Mouse (Mus musculus) granulocyte monocyte progenitor cell, adult 5-6 weeks (primary cell): Measurements from ENCODE around the gene Gm13078. TPM values are rescaled to one million over a fixed set of nuclear protein-coding genes. Genes with fewer than 3 reads are reported as not detected.

ENCODE experiments used
- ATAC-seq: replicated peaks from 2 replicates; pipeline ENCODE4 v1.8.0; 2016; ENCODE audit warnings: mild to moderate bottlenecking, moderate TSS enrichment, inconsistent platforms; ENCODE audit not compliant: poor library complexity, severe bottlenecking
- total RNA-seq, 2 experiments: library from RNA; stranded (forward) in 1 of 2; stranded (reverse) in 1 of 2; fragments of 200-712, 200-1000 nt in 1 of 2; fragments of >200 nt in 1 of 2; fragmentation: Nextera tagmentation in 1 of 2; gene quantifications; 2 replicates each; pipeline ENCODE4 v1.2.3; 2014 to 2017

Gene Gm13078
- total RNA-seq (2014; fragmentation: Nextera tagmentation) (not detected in 2 replicates), total RNA-seq (2017) (not detected in 2 replicates)

- no peak for ATAC-seq
Observed at GRCm38 (mm10) chr4:143719155-143719554, at the start of gene Gm13078. TSS of gene Gm13078 (plus strand) at chr4:143719455.

DNA sequence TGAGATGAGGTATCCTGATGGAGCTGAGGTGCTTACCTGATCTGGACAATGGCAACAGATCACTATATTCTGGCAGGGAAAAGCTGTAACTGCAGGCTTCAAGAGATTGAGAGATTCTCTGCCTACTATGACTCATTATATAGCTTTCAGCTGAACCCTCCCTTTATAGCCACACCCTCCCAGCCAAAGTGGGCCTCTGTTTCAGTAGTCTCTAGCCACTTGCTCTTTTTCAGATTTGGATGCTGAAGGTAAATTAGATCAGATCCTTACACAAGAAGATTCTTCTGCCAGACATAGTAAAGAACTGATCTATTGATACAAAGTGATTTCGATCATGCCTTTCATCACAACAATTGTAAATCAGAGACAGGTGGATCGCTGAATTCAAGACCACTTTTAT, 16.6 kb upstream of the Gm13078 start, which contains the start of gene Gm13089:
Gm13089 (minus strand) TSS at position 101 of the 400 bp plus-strand sequence.
- no peak for ATAC-seq

Other genes with a start within 250 kb of the Gm13078 start
- gene Gm13043, start 208.1 kb upstream of the Gm13078 start, total RNA-seq (2014; fragmentation: Nextera tagmentation) = not detected in 2 replicates
- gene Gm13043, start 208.1 kb upstream of the Gm13078 start, total RNA-seq (2017) = not detected in 2 replicates
- gene Gm13040, start 183.5 kb upstream of the Gm13078 start, total RNA-seq (2014; fragmentation: Nextera tagmentation) = not detected in 2 replicates
- gene Gm13040, start 183.5 kb upstream of the Gm13078 start, total RNA-seq (2017) = not detected in 2 replicates
- gene BC080695, start 167.8 kb upstream of the Gm13078 start, total RNA-seq (2014; fragmentation: Nextera tagmentation) = not detected in 2 replicates
- not detected in 2 replicates for gene BC080695, start 167.8 kb upstream of the Gm13078 start, total RNA-seq (2017)
- not detected in 2 replicates for gene Gm13057, start 167.7 kb upstream of the Gm13078 start, total RNA-seq (2014; fragmentation: Nextera tagmentation)
- not detected in 2 replicates for gene Gm13057, start 167.7 kb upstream of the Gm13078 start, total RNA-seq (2017)
- not detected in 2 replicates for gene Gm13083, start 104.5 kb upstream of the Gm13078 start, total RNA-seq (2014; fragmentation: Nextera tagmentation)
- not detected in 2 replicates for gene Gm13083, start 104.5 kb upstream of the Gm13078 start, total RNA-seq (2017)
- gene Gm13088, start 62.2 kb upstream of the Gm13078 start, total RNA-seq (2014; fragmentation: Nextera tagmentation) = not detected in 2 replicates
- gene Gm13088, start 62.2 kb upstream of the Gm13078 start, total RNA-seq (2017) = not detected in 2 replicates
- not detected in 2 replicates for gene Gm13089, start 16.7 kb upstream of the Gm13078 start, total RNA-seq (2014; fragmentation: Nextera tagmentation)
- gene Gm13089, start 16.7 kb upstream of the Gm13078 start, total RNA-seq (2017) = not detected in 2 replicates
- gene Gm13023, start 69.9 kb downstream of the Gm13078 start, total RNA-seq (2014; fragmentation: Nextera tagmentation) = not detected in 2 replicates
- gene Gm13023, start 69.9 kb downstream of the Gm13078 start, total RNA-seq (2017) = not detected in 2 replicates
- gene Gm13084, start 96.6 kb downstream of the Gm13078 start, total RNA-seq (2014; fragmentation: Nextera tagmentation) = not detected in 2 replicates
- gene Gm13084, start 96.6 kb downstream of the Gm13078 start, total RNA-seq (2017) = not detected in 2 replicates
- not detected in 2 replicates for gene Gm13103, start 127.0 kb downstream of the Gm13078 start, total RNA-seq (2014; fragmentation: Nextera tagmentation)
- not detected in 2 replicates for gene Gm13103, start 127.0 kb downstream of the Gm13078 start, total RNA-seq (2017)
- gene Pramef6, start 180.9 kb downstream of the Gm13078 start, total RNA-seq (2014; fragmentation: Nextera tagmentation) = not detected in 2 replicates
- not detected in 2 replicates for gene Pramef6, start 180.9 kb downstream of the Gm13078 start, total RNA-seq (2017)
- gene Pramef25, start 231.6 kb downstream of the Gm13078 start, total RNA-seq (2014; fragmentation: Nextera tagmentation) = not detected in 2 replicates
- gene Pramef25, start 231.6 kb downstream of the Gm13078 start, total RNA-seq (2017) = not detected in 2 replicates
- not detected in 2 replicates for gene Gm13101, start 247.5 kb downstream of the Gm13078 start, total RNA-seq (2014; fragmentation: Nextera tagmentation)
- gene Gm13101, start 247.5 kb downstream of the Gm13078 start, total RNA-seq (2017) = not detected in 2 replicates